Mouse (Mus musculus) frontal cortex, postnatal 36 days (tissue): ENCODE data around the gene Ncf1.

Experiments used
- DNase-seq, 2 experiments: peaks; one replicate each; pipeline ENCODE4 v3.0.0; 2022; ENCODE audit warnings: low spot score in 2 of 2

Gene Ncf1

DNA sequence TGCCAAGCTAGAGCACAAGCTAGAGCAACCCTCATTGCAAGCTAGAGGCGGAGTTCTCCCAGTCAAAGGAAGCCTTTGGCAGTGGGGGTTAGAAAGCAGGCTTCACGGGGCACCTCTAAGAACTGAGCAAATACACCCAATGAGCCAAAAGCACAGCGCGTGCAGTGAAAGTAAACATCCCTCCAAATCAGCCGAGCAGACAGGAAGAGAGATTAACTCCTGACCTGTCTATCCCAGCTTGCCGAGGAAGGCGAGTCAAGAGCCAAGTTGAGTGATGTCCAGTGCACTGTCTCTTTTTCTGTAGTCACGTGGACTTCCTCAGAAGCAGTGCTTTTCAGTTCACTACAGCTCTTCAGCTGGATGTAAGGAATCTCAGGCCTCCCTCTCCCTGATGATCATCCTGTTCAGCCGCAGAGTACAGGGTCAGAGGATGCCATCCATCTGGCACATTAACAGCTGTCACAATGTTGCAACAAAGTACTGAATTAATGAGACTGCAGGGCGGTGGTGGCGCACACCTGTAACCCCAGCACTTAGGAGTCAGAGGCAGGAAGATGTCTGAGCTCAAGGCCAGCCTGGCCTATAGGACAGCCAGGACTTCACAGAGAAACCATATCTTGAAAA lies 19.4 kb downstream of the Ncf1 start:
- DNase-seq: no peak

DNA sequence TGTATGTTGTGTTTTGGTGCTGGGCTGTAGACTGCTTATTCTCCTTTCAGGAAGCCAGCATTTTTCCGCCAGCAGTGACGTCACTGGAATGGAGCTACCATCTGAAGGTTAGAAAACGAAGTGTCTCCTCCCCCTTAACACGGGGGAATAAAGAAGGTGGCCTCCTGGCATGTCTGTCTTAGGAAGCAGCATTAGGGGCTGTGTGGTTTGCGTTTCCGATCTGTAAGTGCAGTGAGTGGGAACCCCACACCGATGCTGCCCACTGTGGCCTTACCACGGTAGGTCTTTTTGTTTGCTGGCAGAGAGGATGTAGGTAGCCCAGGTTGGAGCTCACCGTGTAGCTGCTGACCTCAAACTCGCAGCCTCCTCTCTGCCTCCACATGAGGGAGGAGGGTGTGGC lies 22.7 kb downstream of the Ncf1 start:
- no peak for DNase-seq

DNA sequence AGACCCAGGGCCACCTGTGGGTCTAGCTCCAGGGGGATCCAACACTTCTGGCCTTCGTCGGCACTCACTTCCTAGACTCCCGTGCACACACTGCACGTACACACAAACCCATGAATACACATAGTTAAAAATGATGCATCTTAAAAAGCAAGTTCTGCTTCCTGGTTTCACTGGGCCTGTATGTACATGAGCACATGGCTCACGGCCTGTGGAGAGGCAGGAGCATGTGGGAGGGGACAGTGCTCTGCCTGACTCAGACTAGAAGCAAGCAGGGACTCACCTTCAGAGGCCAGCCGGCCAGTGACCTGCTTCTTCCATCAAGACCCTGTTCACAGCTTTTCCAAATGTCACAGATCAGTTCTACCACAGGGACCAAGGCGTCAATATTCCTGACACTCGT lies 35.8 kb downstream of the Ncf1 start:
- DNase-seq: no peak

DNA sequence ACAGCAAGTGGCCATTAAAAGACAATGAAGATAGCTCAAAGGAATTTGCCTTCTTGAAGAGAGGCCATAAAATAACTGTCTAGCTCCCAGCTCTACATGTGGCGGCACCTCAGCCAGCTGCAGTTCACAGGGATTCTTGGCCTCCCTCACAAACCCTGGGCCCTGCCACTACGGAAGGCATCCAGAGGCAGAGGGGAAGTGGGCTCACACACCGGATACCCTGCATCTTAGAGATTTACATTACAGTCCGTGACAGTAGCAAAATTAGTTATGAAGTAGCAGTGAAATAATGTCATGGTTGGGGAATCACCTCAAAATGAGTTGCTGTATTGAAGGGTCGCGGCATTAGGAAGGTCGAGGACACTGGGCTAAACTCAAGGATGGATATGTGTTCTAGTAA lies 40.9 kb downstream of the Ncf1 start:
- no peak for DNase-seq

DNA sequence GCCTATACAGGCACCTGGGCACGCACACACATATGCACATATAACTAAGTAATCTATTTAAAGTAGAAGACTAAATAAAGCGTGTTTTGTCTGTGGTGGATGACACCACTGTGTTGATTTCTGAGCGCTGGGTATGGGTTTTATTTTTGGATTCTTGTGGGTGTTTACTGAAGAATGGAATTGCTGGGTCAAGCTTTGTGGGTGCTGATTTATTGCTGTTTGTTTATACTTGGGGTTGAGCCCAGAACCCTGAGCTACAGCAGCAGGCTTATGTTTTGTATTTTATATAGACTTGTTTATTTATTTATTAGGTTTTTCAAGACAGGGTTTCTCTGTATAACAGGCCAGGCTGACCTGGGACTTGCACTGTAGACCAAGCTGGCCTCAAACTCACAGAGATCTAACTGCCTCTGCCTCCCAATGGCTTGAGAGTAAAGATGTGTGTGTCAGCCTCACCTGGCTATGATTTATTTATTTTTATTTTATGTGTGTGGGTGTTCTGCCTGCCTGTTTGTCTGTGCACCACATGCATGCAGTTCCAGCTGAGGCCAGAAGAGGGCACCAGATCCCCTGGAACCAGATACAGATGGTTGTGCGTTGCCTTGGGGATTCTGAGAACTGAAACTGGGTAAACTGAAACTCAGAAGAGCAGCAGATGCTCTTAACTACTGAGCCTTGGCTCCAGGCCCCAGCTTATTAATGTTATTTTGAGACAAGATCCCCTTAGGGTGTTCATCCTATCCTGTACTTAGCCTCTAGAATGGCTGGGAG lies 42.3 kb downstream of the Ncf1 start:
- DNase-seq: peak; percentile 29 to 52

DNA sequence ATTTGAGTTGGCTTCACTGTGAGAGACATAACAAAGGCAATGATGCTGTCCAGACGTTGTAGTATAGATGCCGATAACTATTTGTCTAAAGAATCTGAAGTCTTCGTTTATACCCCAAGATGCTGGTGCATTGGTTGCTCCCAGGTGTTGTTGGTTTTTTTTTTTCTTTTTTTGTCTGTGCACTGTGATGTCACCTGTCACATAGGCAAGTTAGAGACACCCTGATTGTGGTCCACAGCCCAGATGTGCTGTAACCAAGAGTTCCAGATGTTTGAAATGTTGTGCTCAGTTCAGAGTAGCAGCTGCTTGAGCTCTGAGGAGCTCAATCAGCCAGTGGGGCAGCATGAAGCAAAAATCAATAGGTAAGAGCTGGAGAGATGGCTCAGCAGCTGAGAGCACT lies 43.4 kb downstream of the Ncf1 start:
- no peak for DNase-seq

DNA sequence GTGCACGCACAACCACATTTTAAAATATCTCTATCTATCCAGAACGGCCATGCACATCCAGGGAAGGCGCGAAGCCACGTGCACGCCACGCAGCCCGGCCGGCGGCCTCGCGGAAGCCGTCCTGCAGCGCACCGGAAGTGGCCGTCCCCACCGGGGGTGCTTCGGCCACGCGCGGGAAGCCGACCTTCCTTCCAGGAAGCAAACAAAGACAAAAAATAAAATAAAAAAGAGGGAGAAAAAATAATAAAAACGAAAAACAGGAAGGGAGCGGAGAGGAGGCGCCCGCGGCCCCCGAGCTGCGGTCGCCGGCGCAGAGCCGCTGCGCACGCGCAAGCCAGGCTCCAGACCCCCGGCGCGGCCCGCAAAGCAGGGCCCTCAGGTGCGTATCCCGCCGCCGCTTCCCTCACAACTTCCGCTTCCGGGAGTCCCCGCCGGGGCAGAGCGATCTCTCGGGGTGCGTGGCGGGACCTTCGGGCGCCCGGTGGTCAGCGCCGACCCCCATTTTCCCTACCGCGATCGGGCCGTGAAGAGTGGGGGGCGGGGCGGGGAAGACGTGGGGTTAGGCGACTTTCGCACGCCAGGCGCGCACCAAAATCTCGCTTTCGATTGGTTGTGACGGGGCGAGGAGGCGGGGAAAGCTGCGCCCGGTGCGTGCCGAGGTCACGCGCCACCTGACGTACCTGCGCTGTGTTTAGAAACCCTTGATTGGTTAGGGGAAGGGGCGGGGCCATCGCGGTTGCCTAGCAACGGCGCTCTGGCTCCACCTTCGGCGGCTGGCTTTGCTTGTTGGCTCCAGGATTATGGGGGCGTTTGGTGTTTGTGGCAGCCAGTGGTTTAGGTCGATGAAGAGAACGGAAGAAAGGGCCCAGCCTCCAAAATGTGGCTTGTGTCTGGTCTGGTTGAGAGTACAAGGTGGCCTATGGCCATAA lies 45.3 kb downstream of the Ncf1 start, which contains the start of gene Gtf2ird2:
TSS of gene Gtf2ird2 (plus strand) at position 140 of the 929 bp plus-strand sequence.
- DNase-seq: peak; percentile 97 to 99

DNA sequence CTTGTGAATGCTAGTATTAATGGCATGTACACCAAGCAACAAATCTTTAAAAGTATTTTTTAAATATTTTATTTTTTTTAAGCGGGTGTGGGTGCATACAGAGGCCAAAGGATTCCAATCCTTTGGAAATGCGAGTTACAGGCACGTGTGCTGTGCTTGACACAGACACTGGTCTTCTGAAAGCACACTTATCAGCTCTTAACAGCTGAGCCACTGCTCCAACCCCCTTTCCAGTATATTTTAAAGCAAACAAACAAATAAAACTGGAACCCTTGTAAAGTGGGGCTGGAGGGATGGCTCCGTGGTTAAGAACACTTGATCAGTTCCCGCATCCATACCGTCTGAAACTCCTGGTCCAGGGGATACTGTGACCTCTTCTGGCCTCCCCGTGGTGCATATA lies 46.3 kb downstream of the Ncf1 start:
- no peak for DNase-seq

DNA sequence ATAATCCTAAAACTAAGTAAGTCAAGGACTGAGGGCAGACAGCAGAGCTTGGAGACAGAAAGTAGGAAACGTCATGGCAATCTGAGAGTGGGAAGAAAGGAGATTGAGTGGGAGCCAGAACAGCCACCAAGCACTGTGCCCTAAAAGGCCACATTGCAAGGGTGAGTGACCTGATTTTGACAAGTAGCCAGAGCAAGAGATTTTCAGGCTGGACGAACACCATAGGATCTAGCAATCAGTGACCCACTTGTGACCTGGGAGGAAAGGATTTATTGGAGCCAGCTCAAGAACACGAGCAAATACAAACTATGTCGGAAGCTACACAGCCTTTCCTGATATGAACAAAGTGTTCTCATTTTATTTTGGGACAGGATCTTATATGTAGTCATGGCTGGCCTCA lies 46.7 kb downstream of the Ncf1 start:
- DNase-seq: no peak

DNA sequence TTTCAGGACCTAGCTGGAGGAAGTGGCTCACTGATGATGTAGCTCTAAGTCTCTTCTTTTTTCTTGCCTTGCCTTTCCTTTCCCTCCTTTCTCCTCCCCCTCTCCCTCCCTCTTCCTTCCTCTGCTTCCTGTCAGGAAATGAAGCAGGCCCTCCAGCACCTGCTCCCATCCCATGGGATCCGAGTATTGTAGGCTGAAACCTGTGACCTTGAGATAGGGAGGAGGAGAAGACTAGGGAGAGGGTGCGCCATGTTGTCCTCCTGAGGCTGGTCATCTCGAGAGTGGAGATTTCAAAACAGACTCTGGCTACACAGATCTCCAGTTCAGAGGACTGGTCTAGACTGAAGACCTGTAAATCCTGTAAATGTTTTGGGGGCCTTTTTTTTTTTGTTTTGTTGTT lies 47.3 kb downstream of the Ncf1 start:
- DNase-seq: no peak

DNA sequence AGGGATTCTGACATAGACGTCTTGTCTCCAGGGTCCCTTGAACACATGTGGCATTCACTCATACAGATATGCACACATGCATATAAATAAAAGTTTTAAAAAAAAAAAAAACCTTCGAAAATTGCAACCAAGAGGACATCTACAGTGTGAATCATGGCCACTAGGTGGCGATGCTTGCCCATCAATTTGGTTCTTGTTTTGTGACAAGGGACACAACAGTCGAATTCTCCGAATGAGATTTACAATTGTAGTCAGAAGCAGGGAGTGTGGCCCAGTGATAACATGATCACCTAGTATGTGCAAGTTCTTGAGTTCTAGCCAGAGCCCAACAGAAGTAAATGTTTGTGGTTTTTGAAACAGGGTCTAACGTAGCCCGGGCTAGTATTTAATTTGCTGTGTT lies 49.6 kb downstream of the Ncf1 start:
- DNase-seq: peak; percentile 75 to 91

DNA sequence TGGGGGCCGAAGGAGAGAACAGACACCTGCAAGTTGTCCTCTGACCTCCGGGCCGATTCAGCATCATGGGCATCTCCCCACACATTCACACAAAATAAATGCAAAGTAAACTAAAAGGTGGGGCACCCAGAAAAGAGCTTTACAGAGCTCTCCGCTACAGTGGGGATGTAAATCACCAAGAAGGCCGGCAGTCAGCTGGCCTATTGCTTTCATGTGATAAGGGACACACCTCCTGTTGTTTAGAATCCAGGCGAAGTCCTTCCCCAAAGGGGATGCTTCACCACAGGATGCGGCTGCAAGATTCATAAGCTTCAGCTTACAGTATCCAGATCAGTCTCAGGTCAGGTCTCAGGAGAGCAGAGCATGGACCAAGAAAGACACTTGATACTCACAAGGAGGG lies 50.9 kb downstream of the Ncf1 start:
- no peak for DNase-seq

DNA sequence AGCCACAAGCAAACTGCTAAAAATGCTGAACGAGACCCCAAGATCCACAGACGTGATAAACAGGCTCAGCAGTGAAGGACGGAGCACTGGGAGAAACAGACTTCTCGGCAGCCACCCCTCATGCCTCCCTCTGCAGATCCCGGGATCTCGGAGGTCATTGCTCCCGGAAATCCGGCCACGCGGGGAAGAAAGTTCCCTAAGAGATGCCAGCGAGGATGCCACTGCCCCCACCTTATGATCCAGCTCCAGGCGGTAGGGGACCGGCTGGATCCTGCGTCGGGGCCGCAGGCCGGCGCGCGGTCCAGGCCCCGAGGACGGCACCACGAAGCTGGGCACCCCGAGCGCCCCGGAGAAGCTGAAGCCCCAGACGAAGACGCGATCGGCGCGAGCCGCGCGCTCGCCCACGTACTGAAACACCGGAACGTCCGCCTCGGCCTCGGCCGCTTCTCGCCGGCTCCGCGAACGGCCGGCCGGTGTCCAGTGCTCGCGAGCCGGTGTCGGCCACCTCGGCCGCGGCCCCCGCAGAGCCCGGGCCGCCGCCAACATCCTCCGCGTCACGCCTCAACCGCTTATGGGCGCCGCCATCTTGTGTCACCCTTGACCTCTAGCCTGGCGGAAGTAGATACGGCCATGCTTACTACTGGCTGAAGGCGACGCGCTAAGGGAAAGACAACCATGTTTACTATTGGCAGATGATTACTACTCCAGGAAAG lies 53.1 kb downstream of the Ncf1 start, which contains the start of gene Rcc1l:
TSS of gene Rcc1l (minus strand) at position 606 of the 713 bp plus-strand sequence.
- DNase-seq: peak; percentile 80 to 88

DNA sequence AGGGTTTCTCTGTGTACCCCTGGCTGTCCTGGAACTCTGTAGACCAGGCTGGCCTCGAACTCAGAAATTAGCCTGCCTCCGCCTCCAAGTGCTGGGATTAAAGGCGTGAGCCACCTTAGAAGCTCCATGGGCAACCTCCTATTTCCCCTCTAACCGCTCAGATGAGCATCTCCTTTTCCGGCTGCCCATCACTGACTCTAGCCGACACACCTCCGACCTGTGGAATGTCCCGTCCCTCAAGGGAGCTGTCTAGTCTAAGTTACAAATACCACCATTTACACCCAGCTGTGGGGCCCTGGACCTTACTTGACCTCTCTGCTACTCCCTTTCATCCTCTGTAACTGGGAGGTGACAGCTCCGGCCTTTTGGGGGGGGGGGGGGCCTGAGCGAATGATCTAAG lies 53.7 kb downstream of the Ncf1 start:
- no peak for DNase-seq

DNA sequence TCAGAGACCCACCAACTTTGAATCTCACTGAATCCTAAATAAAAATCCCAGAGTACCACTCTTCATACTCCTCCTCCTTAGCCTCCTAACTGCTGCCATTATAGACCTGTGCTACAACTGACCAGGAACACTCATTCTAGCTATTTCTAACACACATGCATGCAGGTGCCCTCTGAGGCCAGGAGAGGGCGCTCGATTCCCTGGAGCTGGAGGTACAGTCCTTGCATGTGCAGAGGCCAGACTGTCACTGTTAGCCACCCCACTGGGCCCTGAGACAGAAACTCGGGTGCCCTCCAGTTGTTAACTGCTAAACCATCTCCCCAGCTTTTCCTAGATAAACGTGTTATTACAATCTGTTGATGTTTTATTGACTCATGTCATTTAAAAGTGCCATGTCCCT lies 56.2 kb downstream of the Ncf1 start:
- DNase-seq: no peak

DNA sequence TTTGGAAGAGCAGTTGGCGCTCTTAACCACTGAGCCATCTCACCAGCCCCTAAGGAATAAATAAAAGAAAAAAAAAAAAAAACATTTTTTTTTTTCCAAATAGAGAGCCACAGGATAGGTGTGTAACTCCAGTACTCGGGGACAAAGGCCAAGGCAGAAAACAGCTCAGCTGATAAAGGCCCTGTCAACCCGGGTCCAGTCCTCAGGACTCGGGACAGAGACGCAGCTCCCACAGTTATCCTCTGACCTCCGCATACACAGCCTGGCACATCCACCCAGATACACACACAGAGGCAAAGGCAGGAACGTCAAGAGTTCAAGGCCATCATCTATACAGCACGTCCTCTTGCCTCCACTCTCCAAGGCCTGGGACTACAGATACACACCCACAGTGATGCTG lies 59.3 kb downstream of the Ncf1 start:
- no peak for DNase-seq
